Mouse (Mus musculus): ENCODE measurements around the gene Ssc4d. TPM values are rescaled to one million over a fixed set of nuclear protein-coding genes. Genes with fewer than 3 reads are reported as not detected.
A peak's percentile ranks its signal among the peaks of the same experiment; 100 is the strongest.

The Ssc4d gene
- total RNA-seq, 2 experiments from 2014 or later, result 0.78 to 1.1 TPM

DNA sequence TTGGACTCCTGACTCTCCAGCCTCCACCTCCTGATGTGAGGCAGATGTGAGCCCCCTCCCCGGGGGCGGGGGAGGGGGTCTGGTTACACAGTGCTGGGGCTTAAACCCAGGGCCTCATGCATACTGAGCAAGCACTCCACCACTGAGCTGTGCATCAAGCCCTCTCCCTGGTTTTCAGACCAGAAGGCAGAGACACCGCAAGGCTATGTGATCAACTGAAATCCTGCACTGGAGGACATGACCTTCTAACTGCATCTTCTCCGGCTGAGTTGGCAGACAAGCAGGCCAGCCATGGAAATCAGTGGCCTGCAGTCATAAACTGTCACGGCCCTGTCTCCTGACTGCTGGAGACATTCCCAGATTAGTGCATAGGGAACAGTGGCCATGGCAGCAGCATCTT is 33.7 kb downstream of the Ssc4d start:
- DNase-seq, result no peak

DNA sequence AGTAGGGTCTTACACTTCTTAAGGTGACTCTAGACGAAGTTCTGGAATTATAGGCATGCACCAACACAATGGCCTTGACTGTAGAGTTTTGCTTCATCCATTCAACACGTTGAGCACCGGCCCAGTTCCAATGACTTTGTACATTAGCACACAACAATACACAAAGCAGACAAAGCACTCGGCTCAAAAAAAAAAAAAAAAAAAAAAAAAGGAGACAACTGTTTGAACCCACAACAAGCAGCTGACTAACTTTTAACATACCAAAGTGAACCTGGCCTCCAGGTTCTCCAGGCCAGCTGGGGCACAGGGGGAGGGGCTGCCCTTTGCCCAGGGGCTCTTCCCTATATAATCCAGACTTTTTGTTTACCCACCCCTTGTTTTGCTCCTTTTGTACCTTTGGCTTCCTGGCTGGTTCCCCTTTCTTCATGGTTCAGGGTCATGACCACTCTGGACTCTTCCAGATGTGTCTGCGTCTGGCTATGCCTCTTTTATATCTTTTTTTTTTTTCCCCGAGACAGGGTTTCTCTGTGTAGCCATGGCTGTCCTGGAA is 38.6 kb downstream of the Ssc4d start:
- no peak for DNase-seq

DNA sequence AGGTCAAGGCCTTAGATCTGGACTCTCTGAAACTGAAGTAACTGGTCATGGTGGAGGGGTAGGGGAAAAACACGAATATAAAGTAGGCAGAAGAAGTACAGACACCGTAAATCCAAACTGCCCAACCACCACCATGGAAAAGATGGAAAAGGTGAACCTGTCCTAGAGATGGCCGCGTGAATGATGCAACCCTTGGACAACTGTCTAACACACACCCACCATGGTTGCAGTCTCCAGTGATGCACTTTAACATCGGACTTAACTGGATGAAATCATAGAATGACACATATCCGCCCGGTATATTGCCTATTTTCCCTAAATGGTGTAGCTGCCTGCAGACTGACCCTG is 39.2 kb downstream of the Ssc4d start:
- no peak for DNase-seq

DNA sequence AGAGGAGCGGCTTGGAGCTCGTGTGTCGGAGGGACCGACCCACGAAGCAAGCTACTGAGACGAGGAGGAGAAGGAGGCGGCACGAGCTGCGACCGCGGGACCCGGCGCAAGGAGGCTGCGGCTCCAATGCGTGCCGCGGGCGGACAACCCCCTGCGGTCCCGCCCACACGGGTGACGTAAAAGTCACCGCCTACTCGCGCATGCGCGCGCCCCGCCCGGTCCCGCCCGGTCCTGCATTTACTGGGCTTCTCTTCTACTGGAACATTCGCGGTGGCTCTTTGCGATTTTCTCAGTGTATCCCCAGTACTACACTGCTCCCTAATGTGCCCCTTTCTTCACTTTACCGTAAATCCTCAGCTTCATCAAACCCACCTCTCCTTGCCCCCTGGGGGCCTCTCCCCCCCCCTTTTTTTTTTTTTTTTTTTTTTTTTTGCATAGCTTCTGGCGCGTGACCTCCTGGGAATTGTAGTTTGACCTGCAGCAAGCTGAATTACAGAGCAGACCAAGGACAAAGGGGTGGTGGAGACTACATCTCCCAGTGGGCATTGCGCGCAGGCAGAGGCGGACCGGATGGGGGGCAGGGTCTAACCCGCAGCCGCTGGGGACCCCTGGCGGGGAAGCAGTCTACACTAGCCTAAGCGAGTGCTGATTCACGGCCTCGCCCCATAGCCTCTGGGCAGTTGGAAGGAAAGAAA is 39.7 kb downstream of the Ssc4d start, which contains the start of gene Ywhag:
Ywhag (minus strand) TSS at position 136 of the 695 bp plus-strand sequence.
- peak; percentile 99 for DNase-seq

DNA sequence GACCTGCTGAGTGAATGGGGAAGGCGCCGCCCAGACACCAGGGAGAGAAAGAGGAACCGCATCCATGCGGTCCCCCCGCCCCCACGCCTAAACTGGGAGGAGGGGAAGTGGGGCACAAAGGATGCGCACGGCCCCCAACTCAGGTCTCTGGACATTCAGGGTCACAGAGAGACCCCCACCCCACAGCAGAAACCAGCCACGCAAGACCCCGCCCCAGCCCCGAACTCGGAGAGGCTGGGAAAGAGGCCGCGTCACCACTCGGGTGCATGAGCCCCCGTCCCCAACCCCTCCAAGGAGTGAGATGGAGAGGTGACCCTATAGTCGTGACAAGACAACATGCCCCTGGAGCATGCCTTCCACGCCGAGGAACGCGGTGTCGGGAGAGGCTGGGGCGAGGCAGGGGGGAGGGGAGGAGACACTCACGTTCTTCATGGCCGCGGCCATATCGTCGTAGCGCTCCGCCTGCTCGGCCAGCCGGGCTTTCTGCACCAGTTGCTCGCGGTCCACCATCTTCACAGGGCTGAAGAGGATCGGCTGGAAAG is 40.4 kb downstream of the Ssc4d start:
- DNase-seq, result peak; percentile 63

DNA sequence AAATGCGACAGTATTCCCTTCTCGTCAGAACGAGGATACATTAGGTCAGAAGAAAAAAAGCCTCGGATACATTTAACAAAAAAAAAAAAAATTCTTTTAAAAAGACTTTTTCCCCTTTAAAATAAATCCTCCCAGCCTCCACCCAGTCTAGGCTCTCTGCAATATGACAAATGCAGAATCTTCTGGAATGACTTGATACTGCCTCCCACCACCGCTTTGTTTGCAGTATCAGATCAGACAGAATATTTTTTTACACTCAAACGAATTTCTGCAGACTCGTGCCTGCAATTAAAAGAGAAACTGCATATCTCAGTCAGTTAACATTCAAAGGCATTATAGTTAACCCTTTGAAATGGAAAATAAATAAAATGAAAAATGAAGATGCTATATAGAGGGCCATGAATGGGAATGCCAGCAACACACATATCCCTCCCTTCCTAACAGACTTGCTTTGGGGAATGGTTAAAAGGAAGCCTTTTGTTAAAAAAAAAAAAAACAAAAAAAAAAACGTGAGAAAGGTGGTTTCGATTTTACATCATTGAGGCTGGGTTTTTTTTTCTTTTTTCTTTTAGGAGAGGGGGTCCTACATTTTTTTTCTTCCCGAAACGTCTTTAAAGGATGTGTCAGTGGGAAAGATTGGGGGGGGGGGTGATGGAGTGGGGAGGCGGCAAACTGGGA is 41.0 kb downstream of the Ssc4d start:
- DNase-seq, result no peak

DNA sequence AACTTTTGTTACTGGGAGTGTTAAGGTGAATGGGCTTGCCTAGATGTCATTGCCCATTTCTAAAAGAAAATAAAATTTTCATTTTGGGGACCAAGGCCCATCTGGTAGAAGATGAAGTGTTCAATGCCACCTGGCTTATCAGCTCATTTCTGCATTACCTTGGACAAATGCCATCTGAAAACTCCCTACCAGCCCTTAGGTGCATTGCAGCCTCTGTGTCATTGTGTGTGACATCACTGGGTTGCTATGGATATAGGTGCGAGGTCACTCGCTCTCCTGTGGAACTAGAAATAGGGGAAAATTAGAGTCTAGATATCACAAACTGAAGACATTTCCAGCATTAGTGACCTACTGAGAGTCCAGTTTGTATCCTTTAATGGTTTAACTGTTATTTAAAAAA is 42.0 kb downstream of the Ssc4d start:
- DNase-seq, result no peak

DNA sequence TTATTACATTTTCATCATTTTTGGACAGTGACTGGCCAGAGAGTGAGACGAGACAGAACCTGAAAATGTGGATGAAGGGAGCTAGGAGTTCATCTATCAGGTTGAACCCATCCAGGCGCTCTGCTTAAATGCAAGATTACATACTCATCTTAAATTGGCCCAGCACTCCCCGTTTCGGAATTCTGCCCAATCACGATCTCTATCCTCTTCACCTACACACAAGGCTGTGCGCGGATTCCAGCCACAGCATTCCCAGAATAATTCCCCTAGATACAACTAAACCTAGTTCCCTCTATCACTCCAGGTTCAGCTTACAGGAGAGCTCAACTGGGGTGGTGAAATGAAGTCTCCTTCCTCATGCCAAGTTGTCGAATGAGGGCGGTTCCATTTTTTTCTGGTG is 42.8 kb downstream of the Ssc4d start:
- DNase-seq, result no peak

DNA sequence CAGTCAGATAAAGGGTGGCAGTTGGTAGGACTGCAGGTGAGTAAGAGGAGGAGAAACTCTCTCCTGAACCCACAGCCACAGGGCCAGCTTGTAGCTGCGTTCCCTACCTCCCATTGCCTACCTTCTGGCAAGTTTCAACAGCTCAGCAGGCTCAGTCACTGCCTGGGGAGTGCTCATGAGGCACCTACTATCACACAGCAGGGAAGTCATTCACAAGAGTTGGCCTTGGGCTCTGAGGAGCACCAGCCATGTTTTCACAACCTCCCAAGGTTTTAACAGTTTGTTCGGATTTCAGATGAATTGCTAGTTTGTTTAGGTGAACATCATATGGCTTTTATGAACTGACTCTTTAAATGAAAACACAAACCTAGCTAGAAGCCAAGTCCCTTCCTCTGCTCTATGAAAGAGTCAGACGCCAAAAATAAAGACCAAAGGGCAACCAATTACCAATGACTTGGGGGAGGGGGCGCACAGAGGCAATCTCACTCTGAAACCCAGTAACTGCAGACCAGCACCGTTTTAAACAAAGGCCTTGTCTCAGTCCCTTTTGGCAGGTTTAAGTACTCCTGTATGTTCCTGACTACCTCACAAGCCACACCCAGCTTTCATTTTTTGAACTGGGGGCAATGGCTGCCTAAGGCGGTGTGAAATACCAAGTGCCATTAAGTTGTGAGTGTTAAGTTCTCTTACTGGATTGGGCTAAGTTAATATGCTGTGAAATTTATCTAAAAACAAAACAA is 44.5 kb downstream of the Ssc4d start:
- no peak for DNase-seq

DNA sequence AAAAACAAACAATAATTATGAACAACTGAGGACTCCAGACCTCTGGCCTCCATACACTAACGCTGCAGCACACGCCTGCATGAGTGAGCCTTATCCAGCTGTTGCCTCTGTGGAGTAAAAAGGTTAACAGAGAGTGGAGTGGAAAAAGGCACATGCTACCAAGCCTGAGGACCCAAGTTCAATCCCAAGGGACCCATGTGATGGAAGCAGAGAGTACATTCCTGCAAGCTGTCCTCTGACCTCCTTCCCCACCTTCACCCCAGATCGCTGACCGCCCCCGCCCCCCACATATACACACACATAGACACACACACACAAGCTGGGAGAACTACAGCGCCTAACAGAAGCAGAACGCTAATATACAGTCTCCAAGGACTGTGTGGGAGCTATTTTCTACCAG is 50.4 kb downstream of the Ssc4d start:
- DNase-seq, result no peak

DNA sequence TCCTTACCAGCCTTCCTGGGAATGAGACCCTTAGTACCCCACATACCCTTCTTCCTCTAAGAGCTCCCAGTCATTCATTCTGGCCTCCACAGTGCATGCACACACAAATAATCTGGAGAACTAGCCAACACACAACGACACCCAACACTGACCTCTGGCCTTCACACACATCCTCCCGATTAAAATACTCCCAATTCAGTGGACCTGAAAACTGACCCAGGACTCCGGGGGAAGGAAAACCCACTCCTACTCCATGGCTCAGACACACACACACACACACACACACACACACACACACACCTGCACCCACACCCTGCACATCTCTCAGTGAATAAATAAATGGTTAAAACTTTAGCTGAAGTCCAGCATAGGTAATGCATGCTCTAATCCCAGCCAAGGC is 54.4 kb downstream of the Ssc4d start:
- no peak for DNase-seq

DNA sequence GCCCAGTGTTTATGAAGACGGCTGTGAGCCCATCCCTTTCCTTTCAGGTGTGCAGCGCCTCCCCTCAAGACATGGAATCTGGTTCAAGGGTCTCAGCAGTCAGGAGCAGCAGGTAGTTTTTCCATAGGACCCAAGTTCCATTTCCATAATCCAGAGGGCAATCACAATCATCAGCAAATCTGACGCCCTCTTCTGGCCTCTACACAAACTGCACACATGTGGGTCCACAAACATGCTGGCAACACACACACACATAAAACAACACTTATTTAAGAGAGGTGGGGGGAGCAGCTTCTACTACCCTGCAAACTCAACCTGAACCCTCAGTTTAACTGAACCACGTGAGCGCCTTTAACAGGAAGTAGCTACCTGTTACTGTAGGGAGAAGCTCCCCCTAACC is 55.7 kb downstream of the Ssc4d start:
- DNase-seq, result no peak

DNA sequence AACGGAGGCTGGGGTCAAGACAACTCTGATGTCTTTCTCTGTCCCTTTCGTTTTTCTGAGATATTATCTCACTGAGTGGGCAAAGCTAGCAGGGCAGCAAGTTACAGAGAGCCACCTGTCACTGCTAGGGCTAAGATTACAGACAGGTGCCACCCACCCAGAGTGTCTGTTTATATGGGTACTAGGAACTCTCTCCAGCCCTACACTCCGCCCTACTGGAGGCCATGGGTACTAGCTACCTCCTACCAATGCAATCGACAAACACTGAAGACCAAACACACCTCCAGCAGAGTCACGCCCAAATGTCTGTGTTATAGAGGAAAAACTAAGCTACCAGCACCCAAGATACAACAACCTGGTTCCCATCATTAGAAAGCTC is 56.3 kb downstream of the Ssc4d start:
- no peak for DNase-seq

DNA sequence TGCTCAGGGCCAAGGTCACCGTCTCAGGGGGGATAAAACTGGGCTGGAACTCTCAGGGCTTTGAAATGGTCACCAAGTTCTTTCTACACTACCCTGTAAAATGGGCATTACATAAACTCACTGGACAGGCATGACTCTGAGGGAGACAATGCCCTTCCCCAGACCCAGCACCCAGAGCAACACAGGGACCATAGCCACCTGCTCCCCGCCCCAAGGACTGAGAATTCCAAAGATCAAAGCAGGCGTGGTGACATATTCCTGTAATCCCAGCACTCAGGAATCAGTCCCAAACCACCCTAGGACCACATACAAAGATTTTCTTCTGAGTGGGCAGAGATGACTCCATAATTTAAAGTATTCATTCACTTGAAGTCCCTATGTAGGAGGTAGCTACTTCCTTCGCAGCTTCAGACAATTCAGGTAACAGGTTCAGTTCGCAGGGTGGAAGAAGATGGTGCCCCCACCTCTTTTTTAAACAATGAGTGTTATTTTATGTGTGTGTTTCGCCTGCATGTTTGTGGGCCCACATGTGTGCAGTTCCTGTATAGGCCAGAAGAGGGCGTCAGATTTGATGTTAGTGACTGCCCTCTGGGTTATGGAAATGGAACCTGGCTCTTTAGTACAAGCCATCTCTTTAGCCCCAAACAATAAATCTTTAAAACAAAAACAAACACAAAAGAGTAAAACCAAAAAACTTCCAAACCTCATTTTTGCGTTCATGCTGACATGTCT is 56.8 kb downstream of the Ssc4d start:
- no peak for DNase-seq

DNA sequence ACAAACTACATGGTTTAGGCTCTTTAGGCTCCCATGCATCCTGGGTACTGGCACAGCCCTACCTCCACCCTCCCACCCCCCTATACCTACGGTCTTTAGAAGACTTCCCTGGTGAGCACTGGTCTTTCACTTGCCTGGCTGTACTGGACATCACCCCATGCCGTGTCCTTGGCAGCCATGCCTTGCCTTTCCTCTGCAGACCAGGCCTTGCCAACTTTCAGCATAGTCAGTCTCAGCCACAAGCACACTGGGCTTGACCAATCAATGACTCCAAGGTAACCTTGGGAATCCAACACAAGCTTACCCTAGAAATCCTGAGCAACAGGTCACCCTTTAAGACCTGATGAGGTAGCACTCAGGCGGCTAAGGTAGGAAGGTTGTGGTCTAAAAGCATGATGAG is 57.7 kb downstream of the Ssc4d start:
- DNase-seq, result no peak

DNA sequence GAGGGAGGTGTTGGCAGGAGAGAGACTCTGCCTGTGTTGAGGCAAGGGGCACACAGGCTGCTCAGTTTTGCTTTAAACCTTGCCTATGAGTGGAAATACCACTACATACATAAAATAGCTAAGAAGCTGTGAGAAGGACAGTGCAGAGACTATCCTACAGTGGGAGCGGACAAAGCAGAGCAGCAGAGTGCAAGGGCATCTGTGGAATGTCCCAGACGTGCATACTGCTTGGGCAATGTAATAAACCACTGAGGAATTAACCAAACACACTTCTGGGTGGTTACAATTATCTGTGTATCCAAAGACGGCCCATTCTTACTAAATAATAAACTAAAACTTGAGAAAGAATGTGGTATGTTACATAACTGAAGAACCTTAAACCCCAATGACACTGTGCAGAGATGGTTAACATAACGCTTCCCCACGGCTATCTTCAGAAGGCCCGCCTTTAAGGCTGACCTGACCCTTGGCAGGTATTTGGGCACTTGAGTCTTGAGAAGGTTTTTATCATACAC is 58.2 kb downstream of the Ssc4d start:
- no peak for DNase-seq

DNA sequence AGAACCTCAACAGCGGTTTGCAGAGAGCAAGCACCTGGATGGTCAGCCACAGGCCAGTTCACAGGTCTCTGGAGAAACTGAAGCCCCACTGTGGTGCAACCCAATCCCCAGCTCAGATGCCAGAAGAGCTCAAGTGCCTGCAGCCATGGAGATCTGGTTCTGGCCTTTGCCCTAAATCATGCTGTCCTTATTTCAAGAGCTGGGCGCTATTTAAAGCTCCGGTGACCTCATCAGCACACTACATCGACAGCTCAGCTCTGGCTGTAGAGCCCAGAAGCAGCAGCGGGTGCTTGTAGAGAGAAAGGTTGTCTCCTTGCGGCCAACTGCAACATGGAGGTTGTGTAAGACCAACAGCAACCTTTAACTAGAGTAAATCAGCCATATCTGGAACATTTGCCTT is 60.2 kb downstream of the Ssc4d start:
- peak; percentile 41 for DNase-seq

DNA sequence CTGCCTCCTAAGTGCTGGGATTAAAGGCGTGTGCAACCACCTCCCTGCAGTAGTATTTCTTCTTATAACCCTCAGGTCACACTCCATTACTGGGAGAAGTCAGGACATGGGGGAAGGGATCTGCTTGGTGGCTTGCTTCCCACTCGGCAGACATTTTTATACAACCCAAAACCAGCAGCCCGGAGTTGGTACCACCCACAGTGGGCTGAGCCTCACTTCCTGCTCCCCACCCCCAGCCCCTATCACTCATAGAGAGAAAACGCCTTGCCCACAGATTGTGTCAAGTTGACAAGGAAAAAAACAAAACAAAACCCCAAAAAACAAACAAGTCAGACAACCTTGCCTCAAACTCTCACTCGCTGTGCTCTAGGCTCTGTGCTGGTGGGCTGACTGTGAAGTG is 61.1 kb downstream of the Ssc4d start:
- DNase-seq, result no peak

DNA sequence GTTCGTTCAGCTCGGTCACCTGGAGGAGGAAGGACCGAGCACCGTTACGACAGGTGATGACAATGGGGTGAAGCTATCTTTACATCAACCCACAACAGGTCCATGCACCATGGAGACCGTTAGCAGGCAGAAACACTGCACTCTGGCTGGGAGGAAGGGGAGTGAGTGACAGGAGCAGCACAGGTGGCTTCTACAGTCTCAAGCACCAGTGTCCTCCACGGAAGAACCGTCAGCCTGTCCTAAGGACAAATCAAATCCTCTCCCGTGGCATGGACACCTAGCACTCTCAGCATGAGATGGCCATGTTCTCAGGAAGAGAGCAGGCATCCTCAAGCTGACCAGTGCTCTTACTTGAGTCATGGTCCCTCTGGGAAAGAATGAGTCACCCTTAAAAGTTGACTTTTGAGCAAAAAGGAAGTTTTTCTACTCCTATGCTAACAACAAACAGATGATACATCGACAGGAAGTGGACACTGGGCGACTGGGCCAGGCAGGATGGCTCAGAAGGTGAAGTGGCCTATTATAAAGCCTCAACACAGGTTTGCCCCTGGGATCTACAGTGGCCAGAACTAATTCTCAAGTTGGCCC is 62.6 kb downstream of the Ssc4d start:
- no peak for DNase-seq

DNA sequence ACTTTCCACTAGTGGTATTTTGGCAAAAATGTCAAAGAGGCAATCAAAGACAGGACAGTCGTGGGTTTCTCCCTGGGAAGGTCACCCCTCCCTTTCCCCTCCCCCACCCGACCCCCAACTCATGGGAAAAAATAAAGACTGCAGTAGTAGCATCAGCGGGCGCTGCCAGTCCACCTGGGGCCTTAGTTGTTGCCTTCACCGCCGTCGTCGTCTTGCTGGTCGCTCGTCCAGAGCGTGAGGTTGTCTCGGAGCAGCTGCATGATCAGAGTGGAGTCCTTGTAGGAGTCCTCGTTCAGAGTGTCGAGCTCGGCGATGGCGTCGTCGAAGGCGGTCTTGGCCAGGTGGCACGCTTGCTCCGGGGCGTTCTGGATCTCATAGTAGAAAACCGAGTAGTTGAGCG is 63.5 kb downstream of the Ssc4d start:
- no peak for DNase-seq

Data from gastrocnemius, postnatal 10 days (tissue).